Mouse (Mus musculus): Measurements from ENCODE around the gene Bhlhe41. TPM values are rescaled to one million over a fixed set of nuclear protein-coding genes. Genes with fewer than 3 reads are reported as not detected.

The Bhlhe41 gene
- total RNA-seq, 2 experiments from 2014 or later = 0.19 TPM; not detected in 1

Other genes with a start within 250 kb of the Bhlhe41 start
- not detected in 2 replicates for gene Tuba3b, start 249.8 kb downstream of the Bhlhe41 start, total RNA-seq (2014; fragmentation: Nextera tagmentation)
- not detected in 2 replicates for gene Tuba3b, start 249.8 kb downstream of the Bhlhe41 start, total RNA-seq (2017)
- 2.8 TPM in 1 of 2 replicates, not detected in the other for gene Rassf8, start 118.8 kb downstream of the Bhlhe41 start, total RNA-seq (2014; fragmentation: Nextera tagmentation)
- 1.0 and 5.1 TPM in 2 replicates for gene Rassf8, start 118.8 kb downstream of the Bhlhe41 start, total RNA-seq (2017)
- not detected in 2 replicates for gene Sspn, start 66.1 kb upstream of the Bhlhe41 start, total RNA-seq (2014; fragmentation: Nextera tagmentation)
- gene Sspn, start 66.1 kb upstream of the Bhlhe41 start, total RNA-seq (2017) = not detected in 2 replicates

Data from megakaryocyte-erythroid progenitor cell, adult 5-6 weeks (primary cell).